Mouse (Mus musculus) stomach, adult 2 months (tissue): ENCODE data around the gene Gm20809. TPM values are rescaled to one million over a fixed set of nuclear protein-coding genes. Genes with fewer than 3 reads are reported as not detected.

Experiments used
- polyA plus RNA-seq: library from polyadenylated mRNA; depleted of rRNA; stranded (reverse); fragments of >200 nt; gene quantifications from 2 replicates; pipeline ENCODE4 v1.2.3, GENCODE M21; 2012; rRNA removed

The Gm20809 gene
- polyA plus RNA-seq: not detected in 2 replicates

GRCm38 (mm10) chrY:24454757-24455156 is at the start of gene Gm20809:
Gene Gm20809 (plus strand): TSS chrY:24455057.

